Mouse (Mus musculus) liver, adult 2 months (tissue): ENCODE data around the gene Kcnb1. TPM values are rescaled to one million over a fixed set of nuclear protein-coding genes. Genes with fewer than 3 reads are reported as not detected.
A peak's percentile ranks its signal among the peaks of the same experiment; 100 is the strongest.

ENCODE experiments used
- DNase-seq: peaks from one replicate; pipeline ENCODE4 v3.0.0-alpha.2; 2011; ENCODE audit warnings: low read depth, low spot score; ENCODE audit errors: extremely low read depth
- H3K27ac ChIP-seq: fragments of 200-500 bp; replicated peaks from 2 replicates; pipeline ENCODE4 v1.5.1; 2012; ENCODE audit warnings: low read depth, mild to moderate bottlenecking, control low read depth, inconsistent platforms, low read length; ENCODE audit not compliant: insufficient read depth
- H3K27me3 ChIP-seq: fragments of 200-500 bp; 2 replicates; pipeline ENCODE4 v1.6.1; 2012; ENCODE audit warnings: mild to moderate bottlenecking, moderate library complexity, low read length, inconsistent platforms; ENCODE audit not compliant: control insufficient read depth, insufficient read depth
- H3K36me3 ChIP-seq: fragments of 200-500 bp; 2 replicates; pipeline ENCODE4 v1.6.1; 2012; ENCODE audit warnings: low read length, inconsistent platforms; ENCODE audit not compliant: control insufficient read depth, insufficient read depth
- H3K4me1 ChIP-seq: fragments of 200-500 bp; 2 replicates; pipeline ENCODE4 v1.6.1; 2011; ENCODE audit warnings: low read length; ENCODE audit not compliant: control insufficient read depth, insufficient read depth
- H3K4me3 ChIP-seq: fragments of 200-500 bp; 2 replicates; pipeline ENCODE4 v1.5.1; 2011; ENCODE audit warnings: low read depth, mild to moderate bottlenecking, control low read depth, low read length, moderate library complexity; ENCODE audit not compliant: insufficient read depth
- H3K79me2 ChIP-seq: fragments of 200-500 bp; 2 replicates; pipeline ENCODE4 v1.6.1; 2012; ENCODE audit warnings: inconsistent platforms, mild to moderate bottlenecking, low read length, moderate library complexity; ENCODE audit not compliant: control insufficient read depth, insufficient read depth
- H3K9ac ChIP-seq: fragments of 200-500 bp; 2 replicates; pipeline ENCODE4 v1.6.1; 2012; ENCODE audit warnings: low read depth, mild to moderate bottlenecking, control low read depth, inconsistent platforms, low read length
- CTCF ChIP-seq: fragments of 200-500 bp; IDR thresholded peaks from 2 replicates; pipeline ENCODE4 v1.5.1; 2011; ENCODE audit warnings: low read depth, low read length, control low read depth
- POLR2A ChIP-seq: fragments of 200-500 bp; IDR thresholded peaks from 2 replicates; pipeline ENCODE4 v1.6.1; 2011; ENCODE audit warnings: low read length, control low read depth; ENCODE audit not compliant: insufficient read depth; ENCODE audit errors: extremely low read depth
- WGBS: fragments of 180-500 bp; shearing (Covaris S2); methylation state at CpG from one replicate; pipeline ENCODE4 v1.1.7; 2018; 5-methylcytosine and 5-hydroxymethylcytosine counted together
- polyA plus RNA-seq: library from polyadenylated mRNA; depleted of rRNA; stranded (reverse); fragments of >200 nt; gene quantifications from 2 replicates; pipeline ENCODE4 v1.2.3, GENCODE M21; 2012
- total RNA-seq: library from RNA; depleted of rRNA; stranded (reverse); fragments of >200 nt; gene quantifications from 2 replicates; pipeline ENCODE4 v1.2.3, GENCODE M21; 2014

Kcnb1 gene
- total and polyA plus RNA-seq, 2 experiments: 0.32 to 0.83 TPM

- H3K79me2 ChIP-seq: no peaks in the 10 kb centered on the region
- H3K4me3 ChIP-seq: no peak overlapping the region
- H3K9ac ChIP-seq: no peak overlapping the region
- H3K27me3 ChIP-seq: no peaks in the 10 kb centered on the region
- H3K27ac ChIP-seq: no peak overlapping the region
- TF ChIP-seq POLR2A: no peak
- no peak for TF ChIP-seq CTCF
- WGBS: 54% methylated on average over 8 of the region's 8 CpGs
- no peaks in the 10 kb centered on the region for H3K36me3 ChIP-seq
- DNase-seq: no peak
- no peaks in the 10 kb centered on the region for H3K4me1 ChIP-seq
Observed at GRCm38 (mm10) chr2:167132041-167132440, 57.9 kb downstream of the Kcnb1 start.

GRCm38 (mm10) chr2:167130050-167130770 lies 59.7 kb downstream of the Kcnb1 start:
- WGBS: 52% methylated on average over 9 of the region's 9 CpGs
- DNase-seq: no peak
- H3K27me3 ChIP-seq: no peaks in the 10 kb centered on the region
- H3K79me2 ChIP-seq: no peaks in the 10 kb centered on the region
- TF ChIP-seq CTCF (no peak), POLR2A (no peak)
- peak overlapping the region; percentile 63; the same call in 1 of the 2 replicates for H3K27ac ChIP-seq
- H3K4me1 ChIP-seq: no peaks in the 10 kb centered on the region
- peak overlapping the region; percentile 72; the same call in 1 of the 2 replicates for H3K4me3 ChIP-seq
- H3K9ac ChIP-seq: no peak overlapping the region
- H3K36me3 ChIP-seq: no peaks in the 10 kb centered on the region

GRCm38 (mm10) chr2:167129608-167129955 lies 60.4 kb downstream of the Kcnb1 start:
- peak overlapping the region; percentile 63 for H3K27ac ChIP-seq
- no peak for TF ChIP-seq POLR2A
- no peak for TF ChIP-seq CTCF
- peak overlapping the region; percentile 78 for H3K9ac ChIP-seq

GRCm38 (mm10) chr2:167128699-167129607 lies 61.0 kb downstream of the Kcnb1 start:
- DNase-seq: peak; percentile 3
- TF ChIP-seq CTCF: no peak
- TF ChIP-seq POLR2A: no peak
- WGBS: 25% methylated on average over 20 of the region's 20 CpGs

More at GRCm38 (mm10) chr2:167129608-167129955, 60.4 kb downstream of the Kcnb1 start:
- Histone ChIP-seq H3K79me2 (no peaks in the 10 kb centered on the region), H3K36me3 (no peaks in the 10 kb centered on the region), H3K4me3 (peak overlapping the region; percentile 72), H3K27me3 (no peaks in the 10 kb centered on the region), H3K4me1 (no peaks in the 10 kb centered on the region)
- DNase-seq: no peak
- WGBS: 32% methylated on average over 9 of the region's 9 CpGs

GRCm38 (mm10) chr2:167127404-167127803 lies 62.6 kb downstream of the Kcnb1 start:
- H3K79me2 ChIP-seq: no peaks in the 10 kb centered on the region
- no peak overlapping the region for H3K27ac ChIP-seq
- no peaks in the 10 kb centered on the region for H3K27me3 ChIP-seq
- 74% methylated on average over 5 of the region's 5 CpGs for WGBS
- H3K4me1 ChIP-seq: no peaks in the 10 kb centered on the region
- H3K4me3 ChIP-seq: no peak overlapping the region
- H3K36me3 ChIP-seq: no peaks in the 10 kb centered on the region
- no peak overlapping the region for H3K9ac ChIP-seq
- DNase-seq: no peak
- TF ChIP-seq CTCF (no peak), POLR2A (no peak)

More at GRCm38 (mm10) chr2:167128699-167129607, 61.0 kb downstream of the Kcnb1 start:
- H3K4me1 ChIP-seq: no peaks in the 10 kb centered on the region
- H3K9ac ChIP-seq: peak overlapping the region; percentile 78
- peak overlapping the region; percentile 72 for H3K4me3 ChIP-seq
- H3K27me3 ChIP-seq: no peaks in the 10 kb centered on the region
- no peaks in the 10 kb centered on the region for H3K79me2 ChIP-seq
- H3K27ac ChIP-seq: peak overlapping the region; percentile 63
- no peaks in the 10 kb centered on the region for H3K36me3 ChIP-seq
